Mouse (Mus musculus) forebrain, embryonic 10.5 days (tissue): ENCODE measurements around the gene Hoxa3. TPM values are rescaled to one million over a fixed set of nuclear protein-coding genes. Genes with fewer than 3 reads are reported as not detected.

Source experiments
- DNase-seq: peaks from one replicate; pipeline ENCODE4 v3.0.0-alpha.2; 2017; ENCODE audit warnings: low spot score; ENCODE audit errors: extremely low spot score
- H3K27ac ChIP-seq: fragments of 300-500 bp; sonication (generic); 2 replicates; pipeline ENCODE4 v1.5.1; 2016; ENCODE audit warnings: mild to moderate bottlenecking
- H3K27me3 ChIP-seq: fragments of 300-500 bp; sonication (generic); 2 replicates; pipeline ENCODE4 v1.6.1; 2016; ENCODE audit warnings: mild to moderate bottlenecking; ENCODE audit not compliant: poor library complexity, severe bottlenecking
- H3K36me3 ChIP-seq: fragments of 300-500 bp; sonication (generic); replicated peaks from 2 replicates; pipeline ENCODE4 v1.6.1; 2016; ENCODE audit warnings: mild to moderate bottlenecking, moderate library complexity
- H3K4me1 ChIP-seq: fragments of 300-500 bp; sonication (generic); 2 replicates; pipeline ENCODE4 v1.6.1; 2016
- H3K4me3 ChIP-seq: fragments of 300-500 bp; sonication (generic); 2 replicates; pipeline ENCODE4 v1.5.1; 2016; ENCODE audit warnings: mild to moderate bottlenecking, moderate library complexity
- H3K9me3 ChIP-seq: fragments of 300-500 bp; sonication (generic); 2 replicates; pipeline ENCODE4 v1.6.1; 2016; ENCODE audit warnings: mild to moderate bottlenecking, moderate library complexity
- WGBS: fragments of 180-500 bp; shearing (Covaris S2); methylation state at CpG from one replicate; pipeline ENCODE4 v1.1.7; 2016; 5-methylcytosine and 5-hydroxymethylcytosine counted together
- polyA plus RNA-seq: library from polyadenylated mRNA; unstranded; fragments of >200 nt; fragmentation: Nextera tagmentation; extraction: Ambion mirVana; gene quantifications from 2 replicates; pipeline ENCODE4 v1.2.1, GENCODE M21; 2016

Hoxa3 gene
- polyA plus RNA-seq, 1 experiment from 2014 or later = not detected

DNA sequence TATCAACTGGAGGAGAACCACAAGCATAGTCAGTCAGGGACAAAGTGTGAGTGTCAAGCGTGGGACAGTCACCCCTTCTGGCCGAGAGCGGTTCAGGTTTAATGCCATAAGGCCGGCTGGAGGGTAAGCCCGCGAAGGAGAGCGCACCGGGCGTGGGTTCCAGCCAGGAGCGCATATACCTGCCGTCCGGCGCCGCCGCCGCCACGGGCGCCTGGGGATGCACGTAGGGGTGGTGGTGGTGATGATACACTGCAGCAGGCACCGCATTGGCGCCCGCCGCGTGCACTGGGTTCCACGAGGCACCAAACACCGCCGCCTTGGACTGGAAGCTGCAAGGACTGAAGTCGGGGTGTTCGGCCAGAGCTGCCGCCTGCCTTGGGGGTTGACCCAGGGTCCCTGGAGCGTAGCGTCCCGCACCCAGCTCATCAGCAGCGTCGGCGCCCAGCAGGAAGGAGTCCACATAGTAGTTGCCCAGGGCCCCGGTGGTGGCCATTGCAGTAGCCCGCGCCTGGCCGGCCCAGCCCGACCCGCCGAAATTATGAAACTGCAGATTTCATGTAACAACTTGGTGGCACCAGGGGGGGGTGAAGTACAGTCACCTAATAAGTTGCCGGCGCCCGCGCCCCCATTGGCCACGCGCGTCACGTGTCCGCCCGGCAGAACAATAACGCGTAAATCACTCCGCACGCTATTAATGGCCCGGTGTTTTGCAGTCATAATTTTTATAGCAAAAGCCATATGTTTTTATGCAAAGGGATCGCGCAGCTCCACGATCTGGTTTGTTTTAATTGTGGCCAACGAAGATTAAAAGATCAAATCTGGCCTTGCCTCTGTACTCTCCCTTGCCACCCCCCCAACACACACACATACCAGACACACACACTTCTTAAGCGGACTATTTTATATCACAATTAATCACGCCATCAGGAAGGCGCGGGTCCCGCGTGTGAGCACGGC, 12.8 kb upstream of the Hoxa3 start:
- DNase-seq = no peak
- Histone ChIP-seq H3K27me3 (peaks cover 100% of the 10 kb centered on the region), H3K27ac (no peak overlapping the region), H3K4me3 (no peak overlapping the region), H3K4me1 (peaks cover 21% of the 10 kb centered on the region), H3K9me3 (no peaks in the 10 kb centered on the region), H3K36me3 (no peaks in the 10 kb centered on the region)
- WGBS = 2% methylated on average over 69 of the region's 69 CpGs

- peaks cover 16% of the 10 kb centered on the region for H3K4me1 ChIP-seq
- DNase-seq = no peak
These were observed 11.9 kb upstream of the Hoxa3 start for GRCm38 (mm10) chr6:52224895-52225611.

DNA sequence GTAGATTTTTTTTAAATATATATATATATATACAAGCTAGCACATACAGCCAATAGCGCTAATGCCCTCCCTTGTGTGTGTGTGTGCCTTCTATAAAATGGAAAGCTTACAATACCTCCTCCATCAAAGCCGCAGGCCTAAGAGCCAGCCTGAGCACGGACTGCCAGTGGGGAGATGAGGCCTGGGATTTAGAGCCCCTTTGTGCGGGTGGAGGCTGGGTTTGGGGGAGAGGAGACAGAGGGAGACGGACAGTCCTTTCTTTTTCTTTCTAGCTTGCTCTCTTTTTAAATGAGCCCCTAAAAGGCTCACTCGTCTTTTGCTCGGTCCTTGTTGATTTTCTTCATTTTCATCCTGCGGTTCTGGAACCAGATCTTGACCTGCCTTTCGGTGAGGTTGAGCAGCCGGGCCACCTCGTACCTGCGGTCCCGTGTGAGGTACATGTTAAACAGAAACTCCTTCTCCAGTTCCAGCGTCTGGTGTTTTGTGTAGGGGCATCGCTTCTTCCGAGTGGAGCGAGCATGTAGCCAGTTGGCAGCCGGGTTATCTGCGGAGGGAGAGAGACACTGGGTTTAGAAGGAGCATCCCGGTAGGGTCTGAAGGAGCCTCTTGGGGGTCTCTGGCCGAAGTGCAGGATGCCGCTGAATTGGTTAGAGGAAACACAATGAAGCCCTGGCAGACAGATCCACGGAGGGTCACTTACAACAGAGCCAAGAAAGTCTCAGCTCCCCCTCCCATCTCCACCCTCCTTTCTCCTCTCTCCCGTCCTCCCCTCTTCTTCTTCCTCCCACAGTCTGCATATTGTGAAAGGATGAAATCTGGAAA, 11.0 kb upstream of the Hoxa3 start:
- Histone ChIP-seq H3K27ac (no peak overlapping the region), H3K9me3 (no peaks in the 10 kb centered on the region), H3K4me3 (no peak overlapping the region), H3K4me1 (peaks cover 16% of the 10 kb centered on the region), H3K27me3 (peaks cover 100% of the 10 kb centered on the region), H3K36me3 (no peaks in the 10 kb centered on the region)
- no peak for DNase-seq
- whole genome bisulfite sequencing = 2% methylated on average over 24 of the region's 24 CpGs

More at GRCm38 (mm10) chr6:52224895-52225611, 11.9 kb upstream of the Hoxa3 start:
- Histone ChIP-seq H3K27me3 (peaks cover 100% of the 10 kb centered on the region), H3K27ac (no peak overlapping the region), H3K36me3 (no peaks in the 10 kb centered on the region), H3K4me3 (no peak overlapping the region), H3K9me3 (no peaks in the 10 kb centered on the region)
- WGBS = 1% methylated on average over 36 of the region's 36 CpGs

GRCm38 (mm10) chr6:52222729-52223128, 9.6 kb upstream of the Hoxa3 start:
- 9% methylated on average over 13 of the region's 13 CpGs for WGBS

DNA sequence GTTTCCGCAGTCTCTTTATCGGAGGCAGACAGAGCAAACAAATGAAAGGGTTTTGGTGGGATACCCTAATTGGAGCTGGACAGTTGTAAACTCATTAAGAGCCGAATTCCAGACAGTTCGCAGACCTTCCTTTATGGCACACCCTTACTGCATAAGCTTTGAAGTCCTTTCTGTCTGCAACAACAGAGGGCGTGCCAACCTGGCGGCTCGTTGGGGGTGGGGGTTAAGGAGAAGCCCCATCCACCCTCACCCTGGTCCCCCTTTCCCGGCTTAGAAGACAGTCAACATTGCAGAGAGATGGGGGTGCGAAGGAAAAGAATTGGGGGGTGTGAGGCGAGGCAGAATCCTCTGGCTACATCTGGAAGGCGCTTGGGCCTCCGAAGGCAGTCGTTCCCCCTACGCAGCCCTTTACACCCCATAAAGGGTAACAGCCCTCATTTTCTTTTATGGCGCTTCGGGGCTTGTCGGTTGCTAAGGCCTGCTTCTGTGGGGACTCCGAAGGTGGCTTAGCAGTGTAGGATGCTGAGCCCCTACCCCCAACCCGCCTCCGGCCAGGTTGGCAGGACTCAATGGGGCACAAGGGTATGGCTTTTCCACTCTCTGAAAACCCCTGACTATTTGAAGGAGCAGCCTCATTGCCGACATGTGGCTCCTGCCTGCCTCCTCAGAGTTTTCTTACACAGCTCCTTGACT, 9.0 kb upstream of the Hoxa3 start:
- H3K4me3 ChIP-seq = peak overlapping the region; percentile 53
- WGBS = 6% methylated on average over 21 of the region's 21 CpGs
- no peaks in the 10 kb centered on the region for H3K9me3 ChIP-seq
- no peak overlapping the region for H3K27ac ChIP-seq
- H3K27me3 ChIP-seq = peaks cover 100% of the 10 kb centered on the region
- DNase-seq = no peak
- H3K4me1 ChIP-seq = peaks cover 23% of the 10 kb centered on the region
- H3K36me3 ChIP-seq = no peaks in the 10 kb centered on the region

More at GRCm38 (mm10) chr6:52222729-52223128, 9.6 kb upstream of the Hoxa3 start:
- no peaks in the 10 kb centered on the region for H3K9me3 ChIP-seq
- H3K27me3 ChIP-seq = peaks cover 100% of the 10 kb centered on the region
- H3K36me3 ChIP-seq = no peaks in the 10 kb centered on the region
- no peak for DNase-seq
- H3K4me3 ChIP-seq = no peak overlapping the region
- no peak overlapping the region for H3K27ac ChIP-seq
- peaks cover 17% of the 10 kb centered on the region for H3K4me1 ChIP-seq

- no peaks in the 10 kb centered on the region for H3K36me3 ChIP-seq
- under 1% methylated on average over 46 of the region's 46 CpGs for WGBS
- H3K4me3 ChIP-seq = peak within 1 kb of the TSS; percentile 53
- H3K27me3 ChIP-seq = peaks cover 100% of the 10 kb centered on the region
- DNase-seq = peak; percentile 85
- H3K9me3 ChIP-seq = no peaks in the 10 kb centered on the region
- no peak within 1 kb of the TSS for H3K27ac ChIP-seq
- peaks cover 29% of the 10 kb centered on the region for H3K4me1 ChIP-seq
These were observed 8.3 kb upstream of the Hoxa3 start, which contains the start of gene Hoxa7 for GRCm38 (mm10) chr6:52221337-52221992. Gene Hoxa7 (minus strand): TSS chr6:52221854.

DNA sequence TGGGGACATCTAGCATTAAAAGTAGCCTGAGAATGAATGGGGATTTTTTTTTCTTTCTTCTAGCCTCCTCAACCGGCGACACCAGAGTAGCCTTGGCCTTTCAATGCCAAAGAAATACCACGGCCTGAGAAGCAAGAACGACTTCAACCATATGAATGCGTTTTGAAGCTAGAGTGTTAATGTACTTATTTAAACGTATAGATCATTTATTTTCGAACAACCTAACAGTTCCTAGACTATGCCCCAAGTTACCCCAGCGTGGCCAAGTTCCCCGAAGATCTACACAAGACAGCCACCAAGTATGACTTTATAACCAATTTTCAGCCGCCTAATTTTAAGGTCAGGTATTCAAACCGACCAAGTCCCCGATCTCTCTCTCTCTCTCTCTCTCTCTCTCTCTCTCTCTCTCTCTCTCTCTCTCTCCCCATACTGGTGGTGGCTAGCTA, 7.8 kb upstream of the Hoxa3 start:
- no peaks in the 10 kb centered on the region for H3K36me3 ChIP-seq
- no peak for DNase-seq
- no peaks in the 10 kb centered on the region for H3K9me3 ChIP-seq
- 8% methylated on average over 12 of the region's 12 CpGs for WGBS
- peak overlapping the region; percentile 53 for H3K4me3 ChIP-seq
- H3K4me1 ChIP-seq = peaks cover 27% of the 10 kb centered on the region
- H3K27me3 ChIP-seq = peaks cover 100% of the 10 kb centered on the region
- no peak overlapping the region for H3K27ac ChIP-seq

DNA sequence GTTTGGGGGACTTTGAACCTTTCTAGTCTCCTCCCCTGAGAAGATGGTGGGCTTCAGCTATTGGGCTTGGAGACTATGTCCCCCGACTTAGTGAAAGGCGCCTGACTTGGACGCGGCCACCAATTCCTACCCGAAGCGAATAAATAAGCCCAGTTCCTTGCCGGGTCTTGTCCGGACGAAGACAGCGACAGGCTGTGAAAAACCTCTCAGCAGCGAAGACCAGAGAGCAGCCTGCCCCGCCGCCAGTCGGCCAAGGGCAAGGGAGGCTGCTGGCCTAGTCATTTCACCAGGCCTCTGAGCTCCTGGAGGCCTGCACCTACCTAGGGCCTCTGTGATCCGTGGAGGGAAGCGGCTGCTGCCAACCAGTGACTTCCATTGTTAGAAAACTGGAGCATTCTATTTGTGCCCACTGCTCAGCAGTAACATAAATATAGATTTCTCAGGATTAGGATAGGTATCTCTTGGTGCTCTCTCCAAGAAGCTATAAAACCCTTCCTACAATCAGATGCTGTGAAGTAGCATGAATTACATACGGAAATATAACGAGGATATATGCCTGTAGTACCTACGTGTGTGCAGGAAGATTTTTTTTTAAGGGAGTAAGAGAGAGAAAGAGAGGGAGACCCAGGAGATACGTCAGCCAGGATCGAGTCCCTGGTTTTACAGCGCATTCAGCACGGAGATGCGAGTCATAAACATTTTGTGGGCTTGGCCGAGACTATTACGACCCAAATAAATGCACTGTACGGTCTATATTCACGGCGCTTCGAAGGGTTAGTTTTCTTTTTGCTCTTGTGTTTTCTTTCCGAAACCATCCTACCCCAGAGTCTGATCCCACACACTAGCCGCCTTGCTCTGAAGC, 7.1 kb upstream of the Hoxa3 start:
- no peaks in the 10 kb centered on the region for H3K9me3 ChIP-seq
- H3K27me3 ChIP-seq = peaks cover 100% of the 10 kb centered on the region
- H3K27ac ChIP-seq = no peak overlapping the region
- no peak for DNase-seq
- H3K36me3 ChIP-seq = no peaks in the 10 kb centered on the region
- no peak overlapping the region for H3K4me3 ChIP-seq
- H3K4me1 ChIP-seq = peaks cover 26% of the 10 kb centered on the region
- WGBS = 10% methylated on average over 32 of the region's 32 CpGs

- Histone ChIP-seq H3K9me3 (no peaks in the 10 kb centered on the region), H3K36me3 (no peaks in the 10 kb centered on the region), H3K27me3 (peaks cover 100% of the 10 kb centered on the region), H3K27ac (no peak overlapping the region), H3K4me1 (peaks cover 26% of the 10 kb centered on the region), H3K4me3 (no peak overlapping the region)
- no peak for DNase-seq
- WGBS = 19% methylated on average over 9 of the region's 9 CpGs
These were observed 6.3 kb upstream of the Hoxa3 start for GRCm38 (mm10) chr6:52219234-52219942.

DNA sequence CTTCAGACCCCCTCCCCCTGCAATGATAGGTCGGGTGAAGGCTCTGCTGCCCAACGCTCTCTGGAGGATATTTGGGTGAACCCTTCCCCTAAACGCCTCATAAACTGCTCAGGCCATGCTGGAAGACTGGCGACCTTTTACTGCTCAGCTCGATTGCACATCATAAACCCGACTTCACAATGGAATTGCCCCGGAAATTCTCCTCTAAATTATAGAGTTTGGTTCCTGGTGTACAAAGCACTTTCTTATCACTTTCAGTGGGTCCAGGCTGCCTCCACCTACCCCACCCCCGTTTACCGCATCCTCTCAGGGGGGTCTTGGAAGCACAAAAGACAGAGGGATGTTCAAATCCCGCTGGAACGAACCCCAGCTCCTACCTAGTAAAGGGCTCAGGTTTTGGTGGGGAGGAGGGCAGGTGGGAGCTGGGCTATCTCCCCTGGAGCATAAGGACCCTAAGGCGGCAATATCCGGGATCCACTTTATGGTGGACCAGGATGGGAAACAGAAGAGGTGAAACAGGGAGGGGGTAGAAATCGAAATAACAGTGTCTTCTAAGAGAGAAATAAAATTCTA, 5.6 kb upstream of the Hoxa3 start:
- H3K36me3 ChIP-seq = no peaks in the 10 kb centered on the region
- H3K27me3 ChIP-seq = peaks cover 100% of the 10 kb centered on the region
- H3K9me3 ChIP-seq = no peaks in the 10 kb centered on the region
- H3K4me1 ChIP-seq = peaks cover 26% of the 10 kb centered on the region
- no peak overlapping the region for H3K27ac ChIP-seq
- no peak for DNase-seq
- H3K4me3 ChIP-seq = no peak overlapping the region
- 5% methylated on average over 14 of the region's 14 CpGs for WGBS
